Mouse (Mus musculus) ES-CJ7 (cell line): ENCODE measurements around the gene Stab2.

Experiments
- DNase-seq: peaks from one replicate; pipeline ENCODE4 v3.0.0; 2011; ENCODE audit warnings: low read depth, low spot score

Gene Stab2

GRCm38 (mm10) chr10:86826929-86827328 is 180.9 kb downstream of the Stab2 start:
- no peak for DNase-seq

- no peak for DNase-seq
Observed at GRCm38 (mm10) chr10:86825871-86826522, 181.8 kb downstream of the Stab2 start.

GRCm38 (mm10) chr10:86824871-86825270 is 183.0 kb downstream of the Stab2 start:
- DNase-seq, result no peak

GRCm38 (mm10) chr10:86824093-86824492 is 183.7 kb downstream of the Stab2 start:
- no peak for DNase-seq

GRCm38 (mm10) chr10:86821014-86821413 is 186.8 kb downstream of the Stab2 start:
- DNase-seq, result no peak

- peak; percentile 19 for DNase-seq
Observed at GRCm38 (mm10) chr10:86819649-86820165, 188.1 kb downstream of the Stab2 start.

- no peak for DNase-seq
Observed at GRCm38 (mm10) chr10:86815133-86815532, 192.7 kb downstream of the Stab2 start.

- peak; percentile 65 for DNase-seq
Observed at GRCm38 (mm10) chr10:86814292-86815131, 193.3 kb downstream of the Stab2 start.

GRCm38 (mm10) chr10:86810612-86811011 is 197.2 kb downstream of the Stab2 start:
- DNase-seq, result no peak

GRCm38 (mm10) chr10:86810000-86810399 is 197.8 kb downstream of the Stab2 start:
- no peak for DNase-seq

GRCm38 (mm10) chr10:86808013-86808758 is 199.6 kb downstream of the Stab2 start:
- no peak for DNase-seq

GRCm38 (mm10) chr10:86807362-86807761 is 200.5 kb downstream of the Stab2 start:
- DNase-seq, result no peak

- DNase-seq, result no peak
Observed at GRCm38 (mm10) chr10:86796073-86796741, 211.6 kb downstream of the Stab2 start.

- no peak for DNase-seq
Observed at GRCm38 (mm10) chr10:86794794-86795535, 212.9 kb downstream of the Stab2 start.

- DNase-seq, result no peak
Observed at GRCm38 (mm10) chr10:86794196-86794595, 213.6 kb downstream of the Stab2 start.

- no peak for DNase-seq
Observed at GRCm38 (mm10) chr10:86793509-86793951, 214.3 kb downstream of the Stab2 start.

GRCm38 (mm10) chr10:86791507-86792184 is 216.2 kb downstream of the Stab2 start:
- DNase-seq, result no peak
